Mouse (Mus musculus) c-Kit-negative CD71-positive TER-119-positive erythroid progenitor cells, embryonic 14.5 days (primary cell): ENCODE measurements around the gene Phf24.

ENCODE experiments used
- DNase-seq: peaks from one replicate; pipeline ENCODE4 v3.0.0-alpha.2; 2013; ENCODE audit warnings: low read depth, low spot score

The Phf24 gene

DNA sequence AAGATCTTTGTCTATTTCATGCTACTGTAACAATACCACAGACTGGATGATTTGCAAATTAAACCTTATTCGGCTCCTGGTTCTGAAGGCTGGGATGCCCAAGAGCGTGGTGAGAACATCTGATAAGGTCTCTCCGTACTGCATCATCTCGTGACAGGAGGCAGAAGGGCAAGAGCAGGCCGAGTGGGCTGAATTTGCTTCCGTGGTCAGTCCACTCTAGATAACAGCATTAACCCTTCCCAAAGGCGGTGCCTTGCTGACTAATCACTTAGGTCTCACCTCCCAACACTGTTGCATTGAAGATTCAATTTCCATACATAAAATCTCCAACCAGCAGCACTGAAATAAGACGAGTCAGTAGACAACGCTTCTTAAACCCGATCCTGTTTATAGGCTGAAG is 3.1 kb upstream of the Phf24 start:
- no peak for DNase-seq

DNA sequence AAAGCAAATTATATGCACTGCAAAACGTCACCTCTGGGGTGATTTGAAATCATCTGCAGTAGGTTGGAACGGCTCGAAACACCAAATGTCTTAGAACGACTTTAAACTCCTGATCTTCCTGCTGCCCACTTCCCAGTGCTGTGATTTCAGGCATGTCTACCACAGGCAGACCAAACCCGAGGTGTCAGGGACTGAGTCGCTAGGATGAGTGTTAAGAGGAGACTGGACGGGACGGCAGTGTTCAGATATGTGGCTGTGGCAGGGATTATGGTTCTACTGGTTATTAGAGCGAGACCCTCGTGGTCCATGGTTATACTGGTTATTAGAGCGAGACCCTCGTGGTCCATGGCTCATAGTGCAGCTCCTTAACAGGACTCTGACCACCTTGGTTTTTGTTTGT is 1.1 kb upstream of the Phf24 start:
- DNase-seq: no peak

- no peak for DNase-seq
Measured at GRCm38 (mm10) chr4:42915966-42916365, 494 bp upstream of the Phf24 start.

- DNase-seq: no peak
Measured at GRCm38 (mm10) chr4:42917402-42917774, 928 bp downstream of the Phf24 start.

GRCm38 (mm10) chr4:42920726-42921125 is 4.3 kb downstream of the Phf24 start:
- DNase-seq: no peak

DNA sequence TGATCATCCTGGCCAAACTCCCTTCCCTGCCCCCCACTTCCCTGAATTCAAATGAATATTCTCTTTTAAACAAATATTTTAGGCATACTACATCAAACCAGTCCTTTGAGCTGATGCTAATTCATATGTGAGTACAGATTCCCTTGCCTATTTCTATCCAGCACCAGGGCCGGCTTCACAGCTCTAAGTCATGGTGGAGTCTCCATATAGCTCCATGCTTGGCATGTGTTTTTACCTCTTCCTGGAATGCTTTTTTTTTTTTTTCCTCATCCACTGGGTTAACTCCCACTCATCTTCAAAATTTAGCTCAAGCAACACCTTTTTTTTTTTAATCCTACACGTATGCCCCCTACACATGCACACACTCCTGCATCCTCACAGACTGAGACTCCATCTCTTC is 5.1 kb downstream of the Phf24 start:
- no peak for DNase-seq

GRCm38 (mm10) chr4:42922056-42922455 is 5.6 kb downstream of the Phf24 start:
- DNase-seq: no peak

DNA sequence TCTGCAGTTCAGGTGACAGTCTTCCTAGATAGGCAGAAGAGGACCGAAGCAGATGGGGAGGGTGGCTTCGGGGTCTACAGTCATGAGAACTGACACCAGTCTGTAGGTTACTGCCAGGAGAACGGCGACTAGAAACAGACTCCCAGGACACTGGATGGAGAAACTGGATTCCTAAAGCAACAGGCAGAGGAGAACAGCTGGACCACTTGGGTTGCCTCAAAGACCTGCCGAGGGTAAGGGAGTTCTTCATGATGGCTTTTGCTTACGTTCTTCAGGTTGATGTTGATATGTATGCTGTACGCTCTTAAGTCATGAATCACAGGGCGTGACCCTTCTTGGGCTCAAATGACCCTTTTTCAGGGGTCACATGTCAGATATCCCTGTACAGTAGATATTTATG is 6.0 kb downstream of the Phf24 start:
- no peak for DNase-seq

GRCm38 (mm10) chr4:42924095-42924710 is 7.7 kb downstream of the Phf24 start:
- DNase-seq: no peak

DNA sequence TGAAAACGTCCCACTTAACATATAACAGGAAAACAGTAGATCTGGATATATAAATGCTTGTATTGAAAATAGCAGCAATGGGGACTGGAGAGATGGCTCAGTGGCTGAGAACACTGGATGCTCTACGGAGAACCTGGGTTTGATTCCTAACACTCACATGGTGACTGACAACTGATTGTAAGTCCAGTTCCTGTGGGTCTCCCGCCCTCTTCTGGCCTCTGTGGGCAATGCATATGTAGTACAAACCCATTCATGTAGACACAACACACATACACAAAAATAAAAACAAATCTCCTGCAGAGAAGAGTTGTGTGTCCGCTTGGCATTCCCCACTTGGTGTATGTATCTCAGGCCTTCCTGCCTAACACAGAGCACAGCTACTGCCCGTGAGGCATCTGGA is 11.7 kb downstream of the Phf24 start:
- no peak for DNase-seq

DNA sequence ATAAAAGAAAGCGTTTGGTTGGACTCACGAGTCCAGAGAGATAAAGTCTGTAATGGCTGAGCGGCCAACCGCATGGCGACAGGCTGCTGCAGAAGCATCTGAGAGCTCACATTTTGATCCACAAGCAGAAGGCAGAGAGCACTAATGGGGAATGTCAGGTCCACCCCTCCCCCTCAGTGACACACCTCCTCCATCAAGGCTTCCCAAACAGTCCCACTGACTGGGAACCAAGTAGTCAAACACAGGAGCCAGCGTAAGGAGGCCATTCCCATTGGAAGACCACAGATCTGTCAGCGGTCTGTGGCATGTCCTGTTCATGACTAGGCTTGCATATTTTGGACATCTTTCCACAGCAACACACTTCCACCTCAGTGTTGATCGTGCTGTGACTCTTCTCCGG is 12.5 kb downstream of the Phf24 start:
- DNase-seq: no peak

DNA sequence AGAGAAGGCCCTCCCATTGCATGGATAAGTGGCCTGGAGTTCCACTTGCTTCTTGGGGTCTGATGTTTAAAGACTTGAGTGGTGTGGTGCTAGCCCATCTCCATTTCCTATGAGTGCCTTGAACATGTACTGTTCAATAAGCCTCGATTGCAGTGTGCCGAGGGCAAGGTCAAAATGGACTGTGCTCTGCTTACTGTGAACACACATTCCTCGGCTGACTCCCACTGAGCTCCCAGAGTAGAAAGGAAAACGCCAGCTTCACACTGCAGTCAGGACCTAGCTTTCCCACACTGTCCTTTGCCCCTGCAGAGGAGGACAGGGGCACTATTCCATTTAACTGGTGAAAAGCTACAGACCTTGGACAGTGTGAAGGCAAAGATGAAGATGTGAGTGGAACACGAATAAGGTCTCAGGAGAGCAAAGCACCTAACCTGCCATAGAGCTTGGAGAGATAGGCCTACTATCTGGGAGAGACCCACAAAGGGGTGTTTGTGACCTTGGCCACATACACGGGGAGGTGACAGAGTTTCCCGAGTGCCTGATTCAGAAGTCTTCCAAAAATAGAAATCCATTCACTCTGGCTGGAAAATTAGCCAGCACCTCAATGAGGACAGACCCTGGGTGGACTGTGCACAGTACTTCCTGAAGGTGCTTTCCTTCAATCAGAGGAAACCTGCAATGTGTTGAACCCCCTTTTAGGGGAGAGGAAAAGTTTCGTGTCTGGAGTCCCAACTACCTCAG is 15.9 kb downstream of the Phf24 start:
- DNase-seq: no peak

DNA sequence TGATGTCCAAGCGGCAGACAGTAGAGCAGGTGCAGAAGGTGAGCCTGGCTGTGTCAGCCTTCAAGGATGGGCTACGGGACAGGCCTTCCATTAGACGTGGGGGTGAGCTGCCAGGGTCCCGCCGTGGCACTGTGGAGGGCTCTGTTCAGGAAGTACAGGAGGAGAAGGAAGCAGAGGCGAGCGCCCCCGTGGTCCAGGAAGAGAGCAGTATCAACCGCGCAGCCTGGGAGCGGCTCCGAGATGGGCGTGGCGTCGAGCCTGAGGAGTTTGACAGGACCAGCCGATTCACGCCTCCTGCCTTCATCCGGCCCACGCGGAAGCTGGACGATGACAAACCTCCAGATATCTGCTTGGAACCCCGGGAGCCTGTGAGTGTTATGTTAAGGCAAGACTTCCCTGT is 17.2 kb downstream of the Phf24 start:
- DNase-seq: no peak

DNA sequence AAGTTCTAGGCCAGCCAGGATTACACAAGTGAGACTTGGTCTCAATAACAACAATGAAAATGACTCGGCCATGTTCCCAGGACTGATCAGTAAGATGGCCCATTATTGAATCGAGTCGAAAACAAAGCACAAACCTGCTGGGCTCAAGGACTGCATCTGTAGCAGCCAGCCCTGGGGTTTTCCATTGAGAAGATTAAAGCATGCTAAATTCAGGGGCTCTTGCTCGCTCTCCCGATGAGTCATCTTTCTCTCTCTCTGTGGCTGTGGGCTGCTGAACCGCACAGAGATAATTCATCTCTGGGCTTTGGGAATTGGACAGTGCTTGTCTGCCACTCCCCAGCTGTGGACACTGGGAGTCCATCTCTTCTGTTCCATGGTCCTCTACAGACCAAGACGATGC is 24.9 kb downstream of the Phf24 start:
- DNase-seq: no peak

- no peak for DNase-seq
Measured at GRCm38 (mm10) chr4:42943341-42943740, 26.9 kb downstream of the Phf24 start.

DNA sequence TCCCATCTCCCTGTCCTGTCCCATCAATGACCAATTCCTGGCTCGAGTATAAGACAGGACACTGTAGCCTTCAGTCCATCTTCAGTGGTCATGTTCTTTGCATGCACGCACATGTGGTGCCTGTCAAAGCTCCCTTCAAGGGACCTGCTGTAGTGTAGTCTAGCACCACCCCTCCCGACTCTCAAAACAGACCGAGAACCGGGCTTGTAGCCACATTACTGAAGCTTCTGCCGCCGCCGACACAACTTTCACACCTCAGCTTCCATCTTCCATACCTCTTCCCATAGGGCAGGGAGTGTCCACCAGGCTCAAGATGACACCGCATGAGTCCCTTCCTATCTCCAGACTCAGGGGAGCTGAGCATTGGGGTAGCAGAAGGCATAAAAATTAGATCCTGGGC is 27.7 kb downstream of the Phf24 start:
- DNase-seq: no peak

DNA sequence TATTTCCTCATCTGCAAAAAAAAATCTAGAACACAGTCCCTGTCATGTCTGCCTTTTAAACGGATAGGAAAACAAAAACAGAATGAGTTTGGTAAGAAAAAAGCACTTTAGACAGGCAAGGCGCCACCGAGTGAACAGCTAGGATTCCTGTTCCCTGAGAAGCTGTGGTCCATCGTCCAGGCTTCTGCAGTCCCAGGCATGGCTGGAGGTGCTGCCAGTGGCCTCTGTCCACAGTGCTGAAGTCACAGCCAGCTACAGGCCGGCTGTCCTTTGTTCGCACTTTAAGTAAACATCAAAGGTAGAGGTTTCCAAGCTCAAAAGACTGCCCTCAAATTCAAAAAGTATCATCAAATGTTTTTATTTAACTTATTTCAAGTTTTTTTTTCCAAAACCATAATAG is 28.6 kb downstream of the Phf24 start:
- no peak for DNase-seq

DNA sequence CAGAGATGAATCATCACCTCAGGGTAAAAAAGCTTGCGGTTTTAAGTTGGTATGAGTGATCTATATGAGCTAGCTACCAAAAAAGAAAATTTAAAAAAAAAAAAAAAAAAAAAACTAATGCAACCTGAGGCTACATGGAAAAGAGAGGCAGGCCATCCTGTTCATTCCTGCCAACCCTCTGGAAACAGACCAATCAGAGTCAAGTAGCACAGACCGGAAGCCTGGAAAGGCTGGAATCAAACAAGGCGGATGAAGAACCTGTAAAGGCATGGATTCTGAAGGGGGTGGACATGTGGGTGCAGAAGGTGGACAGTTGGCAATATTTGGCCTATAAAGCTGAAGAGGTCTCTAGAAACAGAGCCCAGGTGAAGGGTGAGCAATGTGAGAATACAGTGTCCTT is 29.0 kb downstream of the Phf24 start:
- DNase-seq: no peak

GRCm38 (mm10) chr4:42945952-42946351 is 29.5 kb downstream of the Phf24 start:
- DNase-seq: peak; percentile 20

GRCm38 (mm10) chr4:42946733-42947290 is 30.4 kb downstream of the Phf24 start:
- no peak for DNase-seq

DNA sequence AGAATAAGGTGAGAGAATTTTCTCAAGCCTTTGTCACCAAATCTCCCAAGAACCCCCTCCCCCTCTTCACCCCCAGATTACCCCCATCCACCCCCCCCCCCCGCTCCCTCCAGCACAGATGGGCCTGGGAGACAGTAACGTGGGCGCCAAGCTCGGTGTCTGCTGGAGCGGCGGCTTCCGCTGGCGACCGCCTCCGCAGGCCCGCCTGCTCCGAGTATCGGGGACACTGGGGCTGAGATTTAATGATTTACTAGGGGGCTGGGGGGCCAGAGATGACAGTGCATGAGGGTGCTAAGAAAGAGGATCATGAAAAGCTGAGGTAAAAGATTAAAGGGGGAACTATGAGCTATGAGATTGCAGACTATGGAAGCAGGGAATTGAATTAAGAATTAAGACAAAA is 32.1 kb downstream of the Phf24 start:
- DNase-seq: no peak

DNA sequence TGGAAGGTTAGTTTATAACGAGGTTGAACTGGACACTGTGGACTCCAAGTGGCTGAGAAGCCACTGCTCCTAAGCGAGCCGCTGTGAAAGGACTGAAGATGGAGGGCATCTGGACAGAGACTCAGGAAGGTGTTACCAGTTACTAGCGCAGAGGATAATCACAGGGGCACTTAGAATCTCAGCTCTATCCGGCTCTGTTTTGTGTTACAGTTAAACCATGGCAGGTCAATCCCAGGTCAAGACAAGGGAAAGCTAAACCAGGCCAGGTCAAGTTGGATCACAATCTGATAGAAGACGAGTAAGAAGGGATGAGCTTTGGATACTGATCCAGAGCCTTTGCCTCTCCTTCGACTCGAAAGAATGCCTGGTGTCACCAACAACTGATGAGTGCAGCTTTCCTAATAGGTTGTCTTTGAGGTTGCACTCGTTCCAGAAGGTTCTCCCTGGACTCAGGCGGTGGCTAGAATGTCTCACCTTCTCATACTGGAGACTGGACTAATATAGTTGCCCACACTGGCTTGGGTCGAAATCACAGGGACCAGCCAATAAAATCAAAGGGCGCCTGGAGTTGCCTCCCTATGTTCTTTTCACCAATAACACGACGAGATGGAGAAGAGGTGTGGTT is 32.7 kb downstream of the Phf24 start:
- DNase-seq: no peak

- peak; percentile 27 for DNase-seq
Measured at GRCm38 (mm10) chr4:42949676-42950051, 33.2 kb downstream of the Phf24 start, which contains the start of gene Dnajb5. TSS of gene Dnajb5 (plus strand) at chr4:42949814.
